Mouse (Mus musculus): ENCODE results near the gene Dgat2. TPM values are rescaled to one million over a fixed set of nuclear protein-coding genes. Genes with fewer than 3 reads are reported as not detected.

Dgat2 gene
- polyA plus RNA-seq, 1 experiment from 2014 or later = 21.1 TPM

GRCm38 (mm10) chr7:99161529-99161928 lies 21.0 kb downstream of the Dgat2 start:
- no peaks in the 10 kb centered on the region for H3K27me3 ChIP-seq (ENCODE audit: control insufficient read depth, insufficient read depth, low read length)
- no peaks in the 10 kb centered on the region for H3K36me3 ChIP-seq (ENCODE audit: control insufficient read depth, insufficient read depth, low read length)
- H3K4me3 ChIP-seq (ENCODE audit: low read depth, low read length) = no peak overlapping the region
- no peak overlapping the region for H3K4me2 ChIP-seq (ENCODE audit: low read depth, low read length)
- WGBS = 59% methylated on average over 4 of the region's 4 CpGs
- ATAC-seq (ENCODE audit: low read depth) = peak; percentile 34
- no peaks in the 10 kb centered on the region for H3K4me1 ChIP-seq (ENCODE audit: control insufficient read depth, insufficient read depth, low read length)
- no peak overlapping the region for H3K9ac ChIP-seq (replicated peaks; ENCODE audit: low read depth, low read length)
- H3K9me3 ChIP-seq (ENCODE audit: control insufficient read depth, low read length) = no peaks in the 10 kb centered on the region
- H3K27ac ChIP-seq (ENCODE audit: low read depth, low read length) = no peak overlapping the region

DNA sequence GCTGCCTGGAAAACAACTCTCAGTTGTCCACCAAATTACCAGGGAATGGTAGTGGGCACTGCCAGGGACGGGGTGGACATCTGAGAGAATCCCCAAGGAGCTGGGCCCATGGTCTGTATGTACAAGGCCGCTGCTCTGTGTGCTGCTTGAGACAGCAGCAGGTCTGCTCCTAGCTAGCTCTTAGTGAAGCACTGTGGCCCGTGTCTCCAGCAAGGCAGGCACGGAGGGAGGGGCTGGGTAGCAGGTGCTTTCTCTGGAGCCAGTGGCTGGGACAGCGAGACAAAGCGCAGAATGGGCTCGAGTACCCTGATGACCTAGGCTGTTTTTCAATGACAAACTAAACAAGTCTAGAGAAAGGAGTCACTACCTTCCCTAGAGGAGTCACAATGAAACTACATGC lies 21.5 kb downstream of the Dgat2 start:
- no peaks in the 10 kb centered on the region for H3K27me3 ChIP-seq (ENCODE audit: control insufficient read depth, insufficient read depth, low read length)
- WGBS = 71% methylated on average over 7 of the region's 7 CpGs
- no peak overlapping the region for H3K27ac ChIP-seq (ENCODE audit: low read depth, low read length)
- H3K9me3 ChIP-seq (ENCODE audit: control insufficient read depth, low read length) = no peaks in the 10 kb centered on the region
- no peak overlapping the region for H3K4me2 ChIP-seq (ENCODE audit: low read depth, low read length)
- ATAC-seq (ENCODE audit: low read depth) = no peak
- H3K4me1 ChIP-seq (ENCODE audit: control insufficient read depth, insufficient read depth, low read length) = no peaks in the 10 kb centered on the region
- no peaks in the 10 kb centered on the region for H3K36me3 ChIP-seq (ENCODE audit: control insufficient read depth, insufficient read depth, low read length)
- H3K9ac ChIP-seq (replicated peaks; ENCODE audit: low read depth, low read length) = no peak overlapping the region
- H3K4me3 ChIP-seq (ENCODE audit: low read depth, low read length) = no peak overlapping the region

DNA sequence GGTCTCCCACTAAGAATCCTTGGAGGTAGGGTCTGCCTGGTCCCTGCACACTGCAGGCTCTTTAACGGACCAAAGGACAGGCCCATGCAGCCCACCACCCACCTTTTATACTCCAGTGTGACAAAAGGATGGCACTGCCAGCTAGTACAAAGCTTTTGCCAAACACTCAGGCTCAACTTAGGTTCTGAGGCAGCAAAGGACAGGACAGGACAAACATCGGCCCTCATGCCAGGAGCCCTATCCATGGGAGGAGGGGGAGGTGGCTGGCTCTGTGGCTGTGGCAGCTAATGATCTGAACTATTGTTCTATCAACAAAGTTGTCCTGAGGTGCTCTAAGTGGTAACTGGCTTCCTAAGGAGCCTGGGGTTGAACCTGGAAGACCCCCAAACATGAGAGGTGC lies 23.1 kb downstream of the Dgat2 start:
- no peak overlapping the region for H3K4me2 ChIP-seq (ENCODE audit: low read depth, low read length)
- 75% methylated on average over 2 of the region's 2 CpGs for WGBS

DNA sequence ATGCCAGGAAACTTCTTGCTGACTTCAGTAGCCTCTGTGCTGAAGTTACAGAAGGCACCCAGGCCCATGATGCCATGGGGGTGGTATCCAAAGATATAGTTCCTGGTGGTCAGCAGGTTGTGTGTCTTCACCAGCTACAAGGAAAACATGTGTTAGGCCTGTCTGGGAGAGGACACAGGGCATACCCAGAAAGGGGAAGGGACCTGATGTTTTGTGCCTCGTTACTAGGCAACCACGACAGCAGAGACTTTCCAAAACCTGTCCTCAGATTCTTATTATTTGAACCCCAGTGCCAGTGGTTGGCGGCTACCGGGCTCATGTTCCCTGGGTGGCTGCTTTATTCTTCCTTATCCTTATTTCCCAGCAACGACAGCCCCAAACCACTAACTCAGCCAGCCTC lies 23.6 kb downstream of the Dgat2 start:
- Histone ChIP-seq H3K27me3 (ENCODE audit: control insufficient read depth, insufficient read depth, low read length) (no peaks in the 10 kb centered on the region), H3K27ac (ENCODE audit: low read depth, low read length) (no peak overlapping the region), H3K9me3 (ENCODE audit: control insufficient read depth, low read length) (no peaks in the 10 kb centered on the region), H3K4me2 (ENCODE audit: low read depth, low read length) (no peak overlapping the region), H3K9ac (replicated peaks; ENCODE audit: low read depth, low read length) (no peak overlapping the region), H3K4me1 (ENCODE audit: control insufficient read depth, insufficient read depth, low read length) (no peaks in the 10 kb centered on the region), H3K4me3 (ENCODE audit: low read depth, low read length) (no peak overlapping the region), H3K36me3 (ENCODE audit: control insufficient read depth, insufficient read depth, low read length) (no peaks in the 10 kb centered on the region)
- no peak for ATAC-seq (ENCODE audit: low read depth)
- WGBS = 72% methylated on average over 5 of the region's 5 CpGs

More for the DNA sequence above, 23.1 kb downstream of the Dgat2 start:
- Histone ChIP-seq H3K36me3 (ENCODE audit: control insufficient read depth, insufficient read depth, low read length) (no peaks in the 10 kb centered on the region), H3K9me3 (ENCODE audit: control insufficient read depth, low read length) (no peaks in the 10 kb centered on the region), H3K27me3 (ENCODE audit: control insufficient read depth, insufficient read depth, low read length) (no peaks in the 10 kb centered on the region), H3K4me1 (ENCODE audit: control insufficient read depth, insufficient read depth, low read length) (no peaks in the 10 kb centered on the region), H3K9ac (replicated peaks; ENCODE audit: low read depth, low read length) (no peak overlapping the region), H3K4me3 (ENCODE audit: low read depth, low read length) (no peak overlapping the region), H3K27ac (ENCODE audit: low read depth, low read length) (no peak overlapping the region)
- ATAC-seq (ENCODE audit: low read depth) = no peak

DNA sequence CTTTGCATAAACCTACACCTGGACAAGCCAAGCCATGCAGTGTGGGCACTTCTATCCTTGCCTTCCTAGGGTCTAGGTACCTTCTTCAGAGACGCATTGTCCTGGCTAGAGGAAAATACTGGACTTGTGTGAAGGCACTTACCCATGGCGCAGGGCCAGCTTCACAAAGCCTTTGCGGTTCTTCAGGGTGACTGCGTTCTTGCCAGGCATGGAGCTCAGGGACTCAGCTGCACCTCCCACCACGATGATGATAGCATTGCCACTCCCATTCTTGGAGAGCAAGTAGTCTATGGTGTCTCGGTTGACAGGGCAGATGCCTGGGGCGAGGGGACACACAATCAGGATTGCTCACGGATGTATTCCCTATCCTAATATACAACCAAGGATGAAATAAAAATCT lies 24.5 kb downstream of the Dgat2 start:
- H3K4me3 ChIP-seq (ENCODE audit: low read depth, low read length) = no peak overlapping the region
- no peak overlapping the region for H3K9ac ChIP-seq (replicated peaks; ENCODE audit: low read depth, low read length)
- no peak overlapping the region for H3K4me2 ChIP-seq (ENCODE audit: low read depth, low read length)
- no peaks in the 10 kb centered on the region for H3K9me3 ChIP-seq (ENCODE audit: control insufficient read depth, low read length)
- WGBS = 90% methylated on average over 8 of the region's 8 CpGs
- H3K27ac ChIP-seq (ENCODE audit: low read depth, low read length) = no peak overlapping the region
- no peaks in the 10 kb centered on the region for H3K4me1 ChIP-seq (ENCODE audit: control insufficient read depth, insufficient read depth, low read length)
- H3K27me3 ChIP-seq (ENCODE audit: control insufficient read depth, insufficient read depth, low read length) = no peaks in the 10 kb centered on the region
- no peaks in the 10 kb centered on the region for H3K36me3 ChIP-seq (ENCODE audit: control insufficient read depth, insufficient read depth, low read length)
- no peak for ATAC-seq (ENCODE audit: low read depth)

GRCm38 (mm10) chr7:99156737-99157136 lies 25.8 kb downstream of the Dgat2 start:
- Histone ChIP-seq H3K4me3 (ENCODE audit: low read depth, low read length) (no peak overlapping the region), H3K9me3 (ENCODE audit: control insufficient read depth, low read length) (no peaks in the 10 kb centered on the region), H3K36me3 (ENCODE audit: control insufficient read depth, insufficient read depth, low read length) (no peaks in the 10 kb centered on the region), H3K4me1 (ENCODE audit: control insufficient read depth, insufficient read depth, low read length) (no peaks in the 10 kb centered on the region), H3K4me2 (ENCODE audit: low read depth, low read length) (no peak overlapping the region), H3K9ac (replicated peaks; ENCODE audit: low read depth, low read length) (no peak overlapping the region), H3K27me3 (ENCODE audit: control insufficient read depth, insufficient read depth, low read length) (no peaks in the 10 kb centered on the region), H3K27ac (ENCODE audit: low read depth, low read length) (no peak overlapping the region)
- 88% methylated on average over 10 of the region's 10 CpGs for WGBS
- no peak for ATAC-seq (ENCODE audit: low read depth)

DNA sequence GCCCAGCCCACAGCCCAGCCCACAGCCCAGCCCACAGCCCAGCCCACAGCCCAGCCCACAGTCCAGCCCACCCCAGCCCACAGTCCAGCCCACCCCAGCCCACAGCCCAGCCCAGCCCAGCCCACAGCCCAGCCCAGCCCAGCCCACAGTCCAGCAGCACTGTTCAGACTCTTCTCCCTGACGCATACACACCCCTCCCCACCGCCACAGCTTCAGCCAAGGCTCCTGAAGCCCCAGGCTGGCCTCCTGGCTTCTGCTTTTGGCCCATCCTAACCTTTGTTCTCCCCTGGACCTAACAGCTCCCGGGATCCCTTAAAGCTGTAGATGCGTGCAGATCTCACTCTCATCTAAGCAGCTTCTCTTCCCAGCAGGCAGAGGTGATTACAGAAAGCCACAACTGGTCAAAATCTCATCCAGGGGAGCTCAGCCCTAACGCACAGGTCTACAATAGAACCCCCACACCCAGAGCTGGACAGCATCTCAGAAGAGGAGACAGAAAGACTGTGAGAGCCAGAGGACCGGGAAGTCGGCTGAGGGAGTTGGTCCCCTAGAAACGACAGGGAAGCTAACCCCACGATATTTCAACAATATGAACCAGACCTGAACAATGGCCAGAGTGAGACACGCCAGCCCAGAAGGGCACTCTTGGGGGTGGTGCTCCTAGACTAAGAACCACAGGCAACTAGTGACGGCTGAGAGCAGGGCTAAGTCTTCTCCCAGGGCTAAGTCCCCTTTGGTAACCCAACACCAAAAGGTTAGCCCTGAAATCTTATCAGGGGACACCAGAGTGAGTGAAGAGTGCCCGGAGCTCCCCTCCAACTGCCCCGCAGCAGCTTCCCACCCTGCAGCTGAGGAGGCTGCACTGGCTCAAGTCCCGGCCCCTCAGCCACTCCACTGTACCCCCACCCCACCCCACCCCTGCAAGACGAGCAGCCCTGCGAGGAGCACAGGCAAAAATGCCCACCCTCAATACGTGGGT lies 26.9 kb downstream of the Dgat2 start:
- no peaks in the 10 kb centered on the region for H3K4me1 ChIP-seq (ENCODE audit: control insufficient read depth, insufficient read depth, low read length)
- H3K9ac ChIP-seq (replicated peaks; ENCODE audit: low read depth, low read length) = no peak overlapping the region
- peak overlapping the region; percentile 32 for H3K4me2 ChIP-seq (ENCODE audit: low read depth, low read length)
- no peaks in the 10 kb centered on the region for H3K9me3 ChIP-seq (ENCODE audit: control insufficient read depth, low read length)
- no peak overlapping the region for H3K27ac ChIP-seq (ENCODE audit: low read depth, low read length)
- ATAC-seq (ENCODE audit: low read depth) = peak; percentile 76; the same call in 1 of the 2 replicates
- WGBS = 37% methylated on average over 17 of the region's 17 CpGs
- no peaks in the 10 kb centered on the region for H3K27me3 ChIP-seq (ENCODE audit: control insufficient read depth, insufficient read depth, low read length)
- H3K4me3 ChIP-seq (ENCODE audit: low read depth, low read length) = no peak overlapping the region
- no peaks in the 10 kb centered on the region for H3K36me3 ChIP-seq (ENCODE audit: control insufficient read depth, insufficient read depth, low read length)

GRCm38 (mm10) chr7:99154648-99155151 lies 27.8 kb downstream of the Dgat2 start:
- Histone ChIP-seq H3K27me3 (ENCODE audit: control insufficient read depth, insufficient read depth, low read length) (no peaks in the 10 kb centered on the region), H3K27ac (ENCODE audit: low read depth, low read length) (no peak overlapping the region), H3K9ac (replicated peaks; ENCODE audit: low read depth, low read length) (no peak overlapping the region), H3K36me3 (ENCODE audit: control insufficient read depth, insufficient read depth, low read length) (no peaks in the 10 kb centered on the region), H3K4me2 (ENCODE audit: low read depth, low read length) (no peak overlapping the region), H3K4me1 (ENCODE audit: control insufficient read depth, insufficient read depth, low read length) (no peaks in the 10 kb centered on the region), H3K9me3 (ENCODE audit: control insufficient read depth, low read length) (no peaks in the 10 kb centered on the region), H3K4me3 (ENCODE audit: low read depth, low read length) (no peak overlapping the region)
- 67% methylated on average over 8 of the region's 8 CpGs for WGBS
- peak; percentile 16; the same call in 1 of the 2 replicates for ATAC-seq (ENCODE audit: low read depth)

DNA sequence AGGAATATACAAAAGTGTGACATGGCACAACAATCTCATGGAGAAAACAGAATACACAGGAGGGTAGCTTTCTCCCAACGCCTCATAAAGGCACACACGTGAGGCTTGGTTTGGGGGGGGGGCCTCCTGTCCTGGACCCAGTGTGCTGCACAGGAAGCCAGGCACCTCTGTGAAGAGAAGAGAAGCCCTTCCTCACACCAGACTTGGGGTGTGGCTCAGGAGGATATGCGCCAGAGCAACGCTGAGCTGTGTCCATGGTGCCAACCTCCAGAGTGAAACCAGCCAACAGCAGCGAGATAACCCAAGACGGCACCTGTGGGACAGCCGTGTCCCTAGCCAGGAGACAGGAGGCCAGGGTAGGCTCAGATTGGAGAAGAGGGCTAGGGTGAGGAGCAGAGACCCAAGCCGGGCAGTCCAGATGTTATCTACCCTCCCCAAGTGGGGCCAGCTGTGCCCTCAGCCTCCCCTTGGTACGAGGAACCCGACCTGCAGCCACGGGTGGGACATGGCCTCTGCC lies 28.8 kb downstream of the Dgat2 start:
- Histone ChIP-seq H3K4me2 (ENCODE audit: low read depth, low read length) (no peak overlapping the region), H3K9ac (replicated peaks; ENCODE audit: low read depth, low read length) (no peak overlapping the region), H3K4me1 (ENCODE audit: control insufficient read depth, insufficient read depth, low read length) (no peaks in the 10 kb centered on the region), H3K27me3 (ENCODE audit: control insufficient read depth, insufficient read depth, low read length) (no peaks in the 10 kb centered on the region), H3K4me3 (ENCODE audit: low read depth, low read length) (no peak overlapping the region), H3K36me3 (ENCODE audit: control insufficient read depth, insufficient read depth, low read length) (no peaks in the 10 kb centered on the region), H3K27ac (ENCODE audit: low read depth, low read length) (no peak overlapping the region), H3K9me3 (ENCODE audit: control insufficient read depth, low read length) (no peaks in the 10 kb centered on the region)
- WGBS = 92% methylated on average over 11 of the region's 11 CpGs
- ATAC-seq (ENCODE audit: low read depth) = no peak
